Mouse (Mus musculus): ENCODE data around the gene Mrps16. TPM values are rescaled to one million over a fixed set of nuclear protein-coding genes. Genes with fewer than 3 reads are reported as not detected.

Gene Mrps16
- polyA plus RNA-seq, 1 experiment from 2014 or later = 81.2 TPM

DNA sequence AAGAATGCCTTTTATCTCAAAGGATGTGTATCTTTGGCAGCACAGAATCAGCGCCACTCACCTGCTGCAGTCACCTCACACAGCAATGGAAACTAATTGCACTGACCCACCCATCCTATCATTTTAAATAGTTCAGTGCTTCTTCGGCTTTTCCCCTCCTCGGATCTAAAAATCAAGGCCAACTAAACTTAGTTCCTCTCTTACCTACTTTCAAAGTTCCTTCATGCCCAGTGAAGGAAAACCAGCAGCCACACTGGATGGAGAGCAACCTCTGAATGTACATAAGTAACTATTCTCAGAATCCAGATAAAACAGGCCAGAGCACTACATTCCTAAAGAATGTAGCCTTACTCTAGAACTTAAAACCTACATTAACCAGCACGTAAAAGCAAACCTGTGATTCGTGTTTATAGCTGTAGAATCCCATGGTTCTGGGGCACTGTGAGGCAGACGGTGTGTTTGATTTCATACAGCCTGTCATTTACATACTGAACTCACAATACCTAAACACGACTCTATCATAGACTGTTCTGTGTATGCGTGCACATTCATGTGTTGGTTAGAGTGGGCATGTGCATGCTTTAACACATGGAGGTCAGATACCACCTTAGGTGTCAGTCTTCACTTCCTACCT is 3.9 kb downstream of the Mrps16 start:
- 89% methylated on average over 8 of the region's 8 CpGs for WGBS

DNA sequence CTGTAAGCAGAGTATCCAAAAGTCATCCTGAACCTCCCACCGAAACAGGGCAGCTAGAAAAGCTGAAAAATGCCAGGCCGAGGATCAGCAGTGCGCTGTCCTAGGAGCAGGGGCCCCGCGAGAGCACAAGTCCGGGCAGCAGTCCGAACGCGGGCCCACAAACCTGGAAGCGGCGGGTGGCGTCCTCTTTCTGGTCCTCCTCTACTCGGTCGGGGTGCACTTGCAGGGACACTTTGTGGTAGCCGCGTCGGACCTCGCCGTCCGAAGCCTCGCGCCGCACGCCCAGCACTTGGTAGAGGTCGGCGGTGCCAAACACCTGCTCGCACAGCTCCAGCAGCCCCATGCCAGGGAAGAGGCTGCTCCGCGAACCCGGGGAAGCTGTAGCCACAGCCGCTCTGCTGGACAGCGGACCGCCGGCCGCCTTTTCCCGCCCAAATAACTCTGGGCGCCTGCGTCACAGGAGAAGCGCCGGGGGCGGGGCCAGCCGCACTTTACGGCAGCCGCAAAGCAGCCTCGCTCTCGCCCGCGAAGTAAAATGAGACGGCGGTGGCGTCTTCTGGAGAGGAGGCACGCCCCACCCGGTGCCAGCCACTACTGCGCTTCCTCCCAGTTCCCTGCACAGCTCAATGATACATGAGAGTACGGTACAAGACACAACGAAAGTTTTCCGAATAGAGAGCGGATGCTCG is 4.8 kb downstream of the Mrps16 start, which contains the start of gene Dnajc9:
Gene Dnajc9, minus strand, starts transcription at position 470 of the 689 bp plus-strand sequence.
- H3K27me3 ChIP-seq (replicated peaks; ENCODE audit: low read depth, poor library complexity, severe bottlenecking) = no peaks in the 10 kb centered on the region
- peaks cover 66% of the 10 kb centered on the region for H3K36me3 ChIP-seq (replicated peaks)
- peak within 1 kb of the TSS; percentile 91 for H3K27ac ChIP-seq (replicated peaks)
- peak within 1 kb of the TSS; percentile 91 for H3K4me3 ChIP-seq
- peaks cover 41% of the 10 kb centered on the region for H3K4me1 ChIP-seq
- under 1% methylated on average over 59 of the region's 59 CpGs for WGBS
- no peaks in the 10 kb centered on the region for H3K9me3 ChIP-seq
- peak; percentile 96 for DNase-seq (ENCODE audit: low spot score)

More for the DNA sequence above, 3.9 kb downstream of the Mrps16 start:
- DNase-seq (ENCODE audit: low spot score) = no peak
- H3K27ac ChIP-seq (replicated peaks) = peak overlapping the region; percentile 91; the same call in 1 of the 2 replicates
- H3K27me3 ChIP-seq (replicated peaks; ENCODE audit: low read depth, poor library complexity, severe bottlenecking) = no peaks in the 10 kb centered on the region
- H3K9me3 ChIP-seq = no peaks in the 10 kb centered on the region
- peak overlapping the region; percentile 91 for H3K4me3 ChIP-seq
- H3K4me1 ChIP-seq = peaks cover 46% of the 10 kb centered on the region
- peaks cover 57% of the 10 kb centered on the region for H3K36me3 ChIP-seq (replicated peaks)

DNA sequence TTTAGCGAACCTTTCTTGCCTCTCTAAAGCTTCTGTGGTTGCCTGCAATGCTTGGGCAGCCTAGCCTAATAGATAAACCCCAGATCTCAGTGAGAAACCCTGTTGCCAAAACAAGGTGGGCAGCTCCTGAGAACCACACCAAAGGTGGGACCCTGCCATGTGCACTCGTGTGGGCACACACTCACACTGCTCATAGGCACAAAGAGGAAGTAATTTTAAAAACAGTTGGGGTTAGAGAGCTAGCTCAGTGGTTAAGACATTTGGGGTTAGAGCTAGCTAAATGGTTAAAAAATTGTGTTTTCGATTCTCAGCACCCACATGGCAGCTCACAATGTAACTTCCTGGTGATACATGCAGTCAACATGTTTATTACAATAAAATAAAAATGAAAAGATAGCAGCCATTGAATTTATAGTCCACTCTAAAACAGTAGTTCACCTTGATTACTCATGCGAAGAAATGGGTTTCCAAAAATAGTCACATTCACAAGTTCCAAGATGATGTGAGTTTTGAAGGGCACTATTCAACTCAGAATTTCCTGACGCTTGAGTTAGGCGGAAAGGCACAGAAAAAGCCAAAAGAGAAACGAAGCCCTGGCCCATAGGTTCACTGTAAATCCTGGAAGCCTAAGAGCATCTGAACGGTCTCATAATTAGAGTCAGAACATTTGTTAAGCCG is 13.5 kb downstream of the Mrps16 start:
- Histone ChIP-seq H3K4me3 (no peak overlapping the region), H3K4me1 (no peaks in the 10 kb centered on the region), H3K9me3 (no peaks in the 10 kb centered on the region), H3K27ac (replicated peaks) (no peak overlapping the region), H3K36me3 (replicated peaks) (peaks cover 97% of the 10 kb centered on the region), H3K27me3 (replicated peaks; ENCODE audit: low read depth, poor library complexity, severe bottlenecking) (no peaks in the 10 kb centered on the region)
- 92% methylated on average over 9 of the region's 9 CpGs for WGBS
- DNase-seq (ENCODE audit: low spot score) = no peak

DNA sequence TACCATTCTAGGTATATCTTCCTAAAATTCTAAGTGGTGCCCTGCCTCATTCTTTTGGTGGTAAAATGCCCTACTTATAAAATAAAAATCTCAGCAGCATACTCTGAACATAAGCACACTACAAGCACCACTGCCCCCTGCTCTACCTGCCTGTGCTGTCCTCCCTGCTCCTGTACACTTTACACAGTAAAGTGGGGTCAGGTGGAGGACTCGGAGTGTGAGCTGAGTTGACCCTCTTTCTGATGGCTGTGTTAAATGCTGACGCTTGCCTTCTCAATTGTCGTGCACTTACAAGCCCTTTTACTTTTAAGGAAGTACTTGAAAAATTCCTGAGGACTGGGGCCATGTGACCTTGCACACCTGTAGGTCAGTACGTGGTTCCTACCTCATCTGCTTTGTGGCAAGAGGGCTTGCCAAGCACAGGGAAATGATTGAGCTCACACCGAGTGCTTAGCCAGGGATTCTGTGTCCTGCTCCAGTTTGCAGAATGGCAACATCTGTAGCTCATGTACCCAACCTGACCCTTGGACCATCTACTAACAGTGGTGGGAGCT is 14.3 kb downstream of the Mrps16 start:
- Histone ChIP-seq H3K9me3 (no peaks in the 10 kb centered on the region), H3K36me3 (replicated peaks) (peaks cover 96% of the 10 kb centered on the region), H3K27me3 (replicated peaks; ENCODE audit: low read depth, poor library complexity, severe bottlenecking) (no peaks in the 10 kb centered on the region), H3K4me3 (no peak overlapping the region), H3K4me1 (no peaks in the 10 kb centered on the region), H3K27ac (replicated peaks) (no peak overlapping the region)
- DNase-seq (ENCODE audit: low spot score) = no peak
- 88% methylated on average over 5 of the region's 5 CpGs for WGBS

DNA sequence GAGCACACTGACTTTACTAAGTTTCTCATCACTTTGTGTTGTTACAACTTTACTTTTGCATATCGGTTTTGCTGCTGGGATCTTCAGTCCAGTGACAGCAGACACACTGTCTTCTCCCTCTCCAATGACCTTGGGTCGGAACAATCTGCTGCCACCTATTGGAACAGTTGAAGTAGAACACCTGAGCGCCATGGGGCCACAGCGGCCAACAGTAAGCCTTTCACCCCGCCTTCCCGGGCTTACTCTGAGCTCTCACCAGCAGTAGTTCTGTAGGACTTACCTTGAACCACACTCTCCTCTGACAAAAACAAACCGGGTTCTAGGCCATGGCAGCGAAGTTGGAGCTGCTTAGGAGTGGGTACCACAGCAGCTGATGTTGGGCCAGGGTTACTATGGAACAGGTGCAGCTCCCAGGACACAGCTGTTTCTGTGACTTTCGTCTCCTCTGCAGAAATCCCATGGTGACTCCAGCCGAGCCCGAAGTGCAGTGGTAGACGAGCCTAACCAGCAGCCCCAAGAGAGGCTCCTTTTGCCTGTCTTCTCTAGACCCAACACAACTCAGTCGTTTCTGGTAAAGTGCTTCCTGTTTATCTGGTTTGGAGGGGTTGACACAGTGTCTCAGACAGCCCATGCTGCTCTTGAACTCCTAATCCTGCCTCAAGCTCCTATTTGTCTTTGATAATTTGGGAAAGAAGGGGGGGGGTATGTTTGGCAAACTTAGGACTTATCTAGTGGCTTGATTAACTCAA is 14.9 kb downstream of the Mrps16 start:
- DNase-seq (ENCODE audit: low spot score) = peak; percentile 63
- no peak overlapping the region for H3K4me3 ChIP-seq
- no peaks in the 10 kb centered on the region for H3K4me1 ChIP-seq
- peaks cover 94% of the 10 kb centered on the region for H3K36me3 ChIP-seq (replicated peaks)
- H3K27ac ChIP-seq (replicated peaks) = no peak overlapping the region
- H3K27me3 ChIP-seq (replicated peaks; ENCODE audit: low read depth, poor library complexity, severe bottlenecking) = no peaks in the 10 kb centered on the region
- 38% methylated on average over 13 of the region's 13 CpGs for WGBS
- no peaks in the 10 kb centered on the region for H3K9me3 ChIP-seq

DNA sequence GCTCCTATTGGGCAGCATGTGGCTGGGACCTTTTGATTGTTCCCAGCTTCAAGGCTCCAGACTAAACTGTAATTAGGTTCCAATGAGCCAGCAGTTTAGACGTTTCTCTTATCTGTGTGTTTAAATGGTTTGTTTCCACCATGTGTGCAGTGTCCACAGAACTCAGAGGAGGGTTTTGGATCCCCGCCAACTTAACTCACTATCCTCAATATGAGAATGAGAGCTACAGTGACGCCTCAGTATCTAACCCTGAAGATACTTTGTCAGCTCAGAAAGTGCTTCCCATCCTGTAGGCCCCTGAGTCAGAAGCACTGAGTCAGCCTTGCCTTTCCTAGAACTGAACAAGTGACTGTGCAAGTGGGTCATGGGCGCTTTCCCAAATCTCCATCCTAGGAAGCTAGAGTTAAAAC is 16.3 kb downstream of the Mrps16 start:
- Histone ChIP-seq H3K27ac (replicated peaks) (no peak overlapping the region), H3K27me3 (replicated peaks; ENCODE audit: low read depth, poor library complexity, severe bottlenecking) (no peaks in the 10 kb centered on the region), H3K9me3 (no peaks in the 10 kb centered on the region), H3K4me1 (no peaks in the 10 kb centered on the region), H3K4me3 (no peak overlapping the region), H3K36me3 (replicated peaks) (peaks cover 94% of the 10 kb centered on the region)
- 84% methylated on average over 4 of the region's 4 CpGs for WGBS
- DNase-seq (ENCODE audit: low spot score) = no peak

DNA sequence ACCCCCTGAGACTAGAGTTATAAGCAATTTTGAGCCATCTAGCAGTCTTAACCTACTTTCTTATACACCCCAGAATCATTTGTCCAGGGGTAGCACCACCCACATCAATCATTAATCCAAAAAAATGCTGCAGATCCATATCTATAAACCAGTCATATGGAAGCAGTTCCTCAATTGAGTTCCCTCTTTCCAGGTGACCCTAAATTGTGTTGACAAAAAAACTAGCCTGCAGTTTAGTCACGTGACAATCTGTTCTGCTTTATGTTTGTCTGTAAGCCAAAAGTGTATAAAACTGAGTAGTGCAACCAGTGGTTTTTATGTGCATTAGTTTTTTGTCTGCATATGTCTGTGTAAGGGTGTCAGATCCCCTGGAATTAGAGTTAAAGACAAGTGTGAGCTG is 21.6 kb downstream of the Mrps16 start:
- no peaks in the 10 kb centered on the region for H3K9me3 ChIP-seq
- no peak overlapping the region for H3K27ac ChIP-seq (replicated peaks)
- H3K36me3 ChIP-seq (replicated peaks) = peaks cover 83% of the 10 kb centered on the region
- H3K4me3 ChIP-seq = no peak overlapping the region
- H3K4me1 ChIP-seq = no peaks in the 10 kb centered on the region
- DNase-seq (ENCODE audit: low spot score) = no peak
- WGBS = 90% methylated on average over 1 of the region's 1 CpGs
- H3K27me3 ChIP-seq (replicated peaks; ENCODE audit: low read depth, poor library complexity, severe bottlenecking) = no peaks in the 10 kb centered on the region

DNA sequence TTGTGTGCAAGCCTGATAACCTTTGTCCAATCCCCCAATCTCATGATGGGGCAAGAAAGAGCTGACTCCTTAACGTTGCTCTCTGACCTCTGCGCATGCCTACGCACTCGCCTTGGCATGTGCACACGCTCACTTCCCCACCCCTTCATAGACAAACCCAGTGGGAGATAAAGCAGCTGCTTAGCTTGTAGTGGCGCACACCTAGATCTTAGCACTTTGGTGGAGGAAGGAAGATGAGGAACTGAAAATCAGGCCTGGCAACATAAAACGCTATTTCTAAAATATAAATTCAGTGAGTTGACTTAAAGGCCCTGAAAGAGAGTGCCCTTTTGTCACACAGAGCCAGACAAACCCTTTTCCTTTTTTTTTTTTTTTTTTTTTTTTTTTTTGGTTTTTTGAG is 22.6 kb downstream of the Mrps16 start:
- Histone ChIP-seq H3K4me1 (no peaks in the 10 kb centered on the region), H3K36me3 (replicated peaks) (peaks cover 83% of the 10 kb centered on the region), H3K9me3 (no peaks in the 10 kb centered on the region), H3K27me3 (replicated peaks; ENCODE audit: low read depth, poor library complexity, severe bottlenecking) (no peaks in the 10 kb centered on the region), H3K27ac (replicated peaks) (no peak overlapping the region), H3K4me3 (no peak overlapping the region)
- WGBS = 87% methylated on average over 7 of the region's 7 CpGs
- DNase-seq (ENCODE audit: low spot score) = no peak

DNA sequence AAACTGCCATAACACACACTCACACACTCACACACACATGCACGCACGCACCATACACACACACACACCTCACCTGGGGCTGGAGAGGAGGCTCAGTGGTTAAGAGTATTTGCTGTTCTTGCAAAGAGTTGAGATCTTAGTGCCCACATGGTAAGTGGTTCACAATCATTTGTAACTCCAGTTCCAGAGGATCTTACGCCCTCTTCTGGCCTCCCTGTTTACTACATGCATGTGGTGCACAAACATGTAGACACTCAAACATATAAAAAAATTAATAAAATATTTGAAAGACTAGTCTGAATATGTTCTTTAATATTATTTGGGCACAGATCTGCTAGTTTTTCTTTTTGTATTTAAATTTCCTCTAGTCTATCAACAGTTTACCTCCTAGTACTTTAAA is 25.2 kb downstream of the Mrps16 start:
- no peaks in the 10 kb centered on the region for H3K9me3 ChIP-seq
- H3K27ac ChIP-seq (replicated peaks) = no peak overlapping the region
- WGBS = 92% methylated on average over 3 of the region's 3 CpGs
- no peaks in the 10 kb centered on the region for H3K4me1 ChIP-seq
- DNase-seq (ENCODE audit: low spot score) = no peak
- no peaks in the 10 kb centered on the region for H3K27me3 ChIP-seq (replicated peaks; ENCODE audit: low read depth, poor library complexity, severe bottlenecking)
- H3K36me3 ChIP-seq (replicated peaks) = peaks cover 86% of the 10 kb centered on the region
- H3K4me3 ChIP-seq = no peak overlapping the region

DNA sequence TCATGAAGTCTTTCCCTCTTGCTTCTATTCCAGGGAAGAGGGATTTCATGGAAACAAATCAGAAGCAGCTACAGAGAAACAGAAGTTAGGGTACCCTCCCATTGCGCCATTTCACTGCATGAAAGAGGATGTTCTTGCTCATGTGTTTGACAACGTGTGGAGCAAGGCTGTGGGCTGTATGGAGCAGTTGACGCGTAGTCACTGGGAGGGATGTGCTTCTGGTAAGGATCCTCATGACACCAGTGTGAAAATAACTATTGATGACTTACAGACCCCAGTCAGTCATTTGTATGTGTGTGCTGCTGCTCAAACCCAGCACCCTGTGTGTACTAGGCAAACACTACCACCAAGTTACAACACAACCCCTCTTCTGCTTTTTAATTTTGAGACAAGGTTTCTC is 30.2 kb downstream of the Mrps16 start:
- Histone ChIP-seq H3K4me1 (no peaks in the 10 kb centered on the region), H3K4me3 (no peak overlapping the region), H3K36me3 (replicated peaks) (peaks cover 98% of the 10 kb centered on the region), H3K9me3 (no peaks in the 10 kb centered on the region), H3K27ac (replicated peaks) (no peak overlapping the region), H3K27me3 (replicated peaks; ENCODE audit: low read depth, poor library complexity, severe bottlenecking) (no peaks in the 10 kb centered on the region)
- no peak for DNase-seq (ENCODE audit: low spot score)
- 94% methylated on average over 4 of the region's 4 CpGs for WGBS

DNA sequence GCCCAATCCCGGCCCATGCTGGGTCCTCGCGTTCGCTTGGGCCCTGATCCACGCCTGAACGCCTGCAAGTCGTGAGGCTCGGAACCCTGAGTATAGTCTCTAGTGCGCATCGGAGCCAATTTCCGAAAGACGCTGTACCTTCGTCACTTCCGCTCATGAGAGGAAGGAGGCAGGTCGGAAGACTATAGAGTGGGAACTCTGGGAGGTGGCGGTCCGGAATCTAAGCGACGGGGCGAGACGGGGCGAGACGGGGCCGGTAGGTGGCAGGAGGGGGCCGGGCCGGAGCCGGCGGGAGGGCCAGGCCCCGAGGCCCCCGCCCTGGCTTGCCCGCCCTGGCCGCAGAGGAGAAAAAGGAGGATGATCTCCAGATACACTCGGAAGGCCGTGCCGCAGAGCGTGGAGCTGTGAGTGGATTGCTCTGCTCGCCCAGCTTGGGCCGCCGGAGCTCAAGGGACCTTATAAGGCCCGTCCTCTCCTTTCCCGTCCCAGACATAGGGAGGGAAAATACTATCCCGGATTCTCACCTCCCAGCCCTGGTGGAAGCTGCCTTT is 45.4 kb downstream of the Mrps16 start, which contains the start of the genes Ecd and Fam149b:
Gene Ecd, minus strand, starts transcription at position 131 of the 551 bp plus-strand sequence.
Gene Fam149b, plus strand, starts transcription at position 172 of the 551 bp plus-strand sequence.
- no peaks in the 10 kb centered on the region for H3K27me3 ChIP-seq (replicated peaks; ENCODE audit: low read depth, poor library complexity, severe bottlenecking)
- H3K9me3 ChIP-seq = no peaks in the 10 kb centered on the region
- peaks cover 16% of the 10 kb centered on the region for H3K4me1 ChIP-seq
- peak within 1 kb of the TSS; percentile 96 for H3K27ac ChIP-seq (replicated peaks)
- H3K36me3 ChIP-seq (replicated peaks) = peaks cover 53% of the 10 kb centered on the region
- WGBS = under 1% methylated on average over 42 of the region's 42 CpGs
- DNase-seq (ENCODE audit: low spot score) = peak; percentile 94
- peak within 1 kb of the TSS; percentile 81 for H3K4me3 ChIP-seq
